Mouse (Mus musculus): ENCODE measurements around the gene Ifi27l2a.
"Not testable (repeated sequence)": the region's sequence is repeated elsewhere in the genome, so short reads cannot be mapped to it uniquely, and the experiment has no call there.

Gene Ifi27l2a

DNA sequence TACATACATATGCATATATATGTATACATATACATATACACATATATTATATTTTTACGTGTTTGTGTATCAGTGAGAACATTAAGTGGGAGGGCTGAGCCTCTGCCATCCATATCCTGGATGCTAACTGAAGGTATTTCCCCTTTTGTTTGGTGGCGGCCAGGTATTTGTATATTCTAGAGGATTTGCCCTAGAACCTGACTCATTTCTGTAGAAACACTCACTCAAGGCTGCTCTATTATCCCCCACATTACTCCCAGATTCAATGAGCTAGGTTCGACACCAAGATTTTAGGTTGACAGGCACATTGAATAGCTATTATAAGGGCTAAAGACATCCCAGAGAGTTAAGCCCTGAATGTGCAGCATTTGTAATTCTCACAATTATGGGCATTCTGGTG, 1.6 kb upstream of the Ifi27l2a start:
- no peak for DNase-seq (ENCODE audit: low read depth, low spot score)

DNA sequence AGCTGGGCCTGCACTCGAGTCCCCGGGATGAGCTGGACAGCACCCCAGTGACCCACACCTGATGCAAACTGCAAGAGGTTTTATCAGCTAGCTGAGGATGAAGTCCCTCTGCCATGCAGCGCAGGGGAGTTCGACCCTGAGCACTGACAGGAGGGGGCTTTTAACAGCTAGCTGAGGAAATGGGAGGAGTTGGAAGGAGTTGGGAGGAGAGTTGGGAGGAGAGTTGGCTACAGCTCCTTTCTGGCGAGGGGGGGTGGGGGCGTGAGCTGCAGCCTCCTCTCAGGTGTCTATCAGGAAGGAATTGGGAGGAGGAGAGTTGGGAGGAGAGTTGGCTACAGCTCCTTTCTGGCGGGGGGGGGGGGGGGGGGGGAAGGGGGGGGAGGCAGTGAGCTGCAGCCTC, 781 bp upstream of the Ifi27l2a start:
- not testable (repeated sequence) for H3K36me3 ChIP-seq (ENCODE audit: control insufficient read depth, insufficient read depth, low read length, poor library complexity, severe bottlenecking); DNase-seq (ENCODE audit: low read depth, low spot score); H3K27me3 ChIP-seq (ENCODE audit: control insufficient read depth, insufficient read depth, low read length, poor library complexity, severe bottlenecking)

More for the DNA sequence above, 1.6 kb upstream of the Ifi27l2a start:
- Histone ChIP-seq H3K27me3 (ENCODE audit: control insufficient read depth, insufficient read depth, low read length, poor library complexity, severe bottlenecking) (no peaks in the 10 kb centered on the region), H3K36me3 (ENCODE audit: control insufficient read depth, insufficient read depth, low read length, poor library complexity, severe bottlenecking) (peaks cover 2% of the 10 kb centered on the region; the same call in 1 of the 2 replicates)

DNA sequence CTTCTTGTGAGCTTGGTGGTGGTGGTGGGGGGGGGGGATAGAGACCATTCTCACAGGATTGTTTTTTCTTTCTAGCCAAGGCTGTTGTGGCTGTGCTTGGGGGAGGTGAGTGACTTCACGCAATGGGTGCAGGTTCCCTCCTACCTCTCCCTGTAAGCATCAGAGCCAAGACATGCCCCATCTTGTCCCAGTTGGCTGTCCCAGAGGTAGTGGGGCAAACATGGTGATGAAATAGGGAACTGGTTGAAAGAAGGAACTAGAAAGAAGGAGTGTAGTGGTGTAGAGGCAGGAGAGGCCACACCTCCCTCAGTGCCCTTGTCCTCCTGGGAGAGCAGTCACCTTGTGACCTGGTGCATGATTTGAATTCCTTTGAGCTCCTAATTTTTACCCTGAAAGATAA, 5.9 kb downstream of the Ifi27l2a start:
- Histone ChIP-seq H3K36me3 (ENCODE audit: control insufficient read depth, insufficient read depth, low read length, poor library complexity, severe bottlenecking) (peaks cover 3% of the 10 kb centered on the region; the same call in 1 of the 2 replicates), H3K27me3 (ENCODE audit: control insufficient read depth, insufficient read depth, low read length, poor library complexity, severe bottlenecking) (no peaks in the 10 kb centered on the region)
- no peak for DNase-seq (ENCODE audit: low read depth, low spot score)

GRCm38 (mm10) chr12:103434861-103435260, 8.6 kb downstream of the Ifi27l2a start:
- H3K36me3 ChIP-seq (ENCODE audit: control insufficient read depth, insufficient read depth, low read length, poor library complexity, severe bottlenecking): no peaks in the 10 kb centered on the region
- no peak for DNase-seq (ENCODE audit: low read depth, low spot score)

DNA sequence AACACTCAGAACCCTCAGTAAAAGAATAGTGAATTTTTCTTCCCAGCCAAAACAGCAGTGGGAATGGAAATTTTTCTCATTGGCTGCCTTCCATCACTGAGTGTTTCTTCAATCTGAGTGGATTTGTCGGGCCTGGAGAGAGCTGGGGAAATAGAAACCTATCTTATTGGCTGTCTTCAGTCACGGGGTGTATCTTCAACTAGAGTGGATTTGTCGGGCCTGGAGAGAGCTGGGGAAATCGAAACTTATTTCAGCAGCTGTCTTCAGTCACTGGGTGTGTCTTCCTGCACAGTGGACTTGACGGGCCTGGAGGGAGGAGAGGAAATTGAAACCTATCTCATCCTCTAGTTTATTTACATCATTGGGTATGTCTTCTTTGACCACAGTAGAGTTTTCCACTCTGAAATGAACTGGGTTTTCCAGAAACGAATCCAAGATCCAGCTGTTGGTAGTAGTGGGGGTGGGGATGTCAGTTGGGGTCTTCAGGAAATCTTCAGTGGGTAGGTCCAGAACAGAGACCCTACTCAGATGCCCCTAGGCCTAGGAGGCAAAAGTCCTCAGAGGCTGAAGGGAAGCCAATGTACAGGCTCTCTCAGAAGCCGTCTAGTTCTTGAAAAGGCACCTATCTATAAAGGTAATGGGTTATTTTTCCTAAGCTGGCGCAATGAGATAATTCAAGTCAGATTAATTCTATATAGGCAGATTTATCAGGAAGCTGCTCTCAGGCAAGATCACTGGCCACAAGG, 9.3 kb downstream of the Ifi27l2a start, which contains the start of gene Ifi27:
TSS of gene Ifi27 (plus strand) at position 226 of the 746 bp plus-strand sequence.
- Histone ChIP-seq H3K36me3 (ENCODE audit: control insufficient read depth, insufficient read depth, low read length, poor library complexity, severe bottlenecking) (no peaks in the 10 kb centered on the region), H3K27me3 (ENCODE audit: control insufficient read depth, insufficient read depth, low read length, poor library complexity, severe bottlenecking) (no peaks in the 10 kb centered on the region)
- DNase-seq (ENCODE audit: low read depth, low spot score): peak; percentile 82

More at GRCm38 (mm10) chr12:103434861-103435260, 8.6 kb downstream of the Ifi27l2a start:
- no peaks in the 10 kb centered on the region for H3K27me3 ChIP-seq (ENCODE audit: control insufficient read depth, insufficient read depth, low read length, poor library complexity, severe bottlenecking)

DNA sequence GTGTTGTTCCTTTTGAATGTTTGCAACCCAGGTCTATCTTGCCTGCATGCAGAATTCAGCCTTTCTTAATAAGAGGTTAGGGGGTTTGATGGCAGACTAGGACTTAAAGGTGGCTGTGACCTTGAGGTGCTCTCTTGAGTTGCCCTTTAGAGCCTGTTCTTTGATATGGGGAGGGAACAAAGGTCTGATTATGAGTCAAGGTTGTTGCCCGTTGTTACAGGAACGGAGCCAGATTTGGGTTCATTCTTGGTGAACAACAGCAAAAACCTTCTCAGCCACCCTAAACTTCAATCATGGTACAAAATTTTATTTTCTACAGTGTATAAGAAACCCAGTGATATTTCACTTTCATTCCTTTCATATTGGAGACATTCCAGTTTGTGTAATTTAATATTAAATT, 10.1 kb downstream of the Ifi27l2a start:
- Histone ChIP-seq H3K36me3 (ENCODE audit: control insufficient read depth, insufficient read depth, low read length, poor library complexity, severe bottlenecking) (no peaks in the 10 kb centered on the region), H3K27me3 (ENCODE audit: control insufficient read depth, insufficient read depth, low read length, poor library complexity, severe bottlenecking) (no peaks in the 10 kb centered on the region)
- no peak for DNase-seq (ENCODE audit: low read depth, low spot score)

- no peaks in the 10 kb centered on the region for H3K27me3 ChIP-seq (ENCODE audit: control insufficient read depth, insufficient read depth, low read length, poor library complexity, severe bottlenecking)
- H3K36me3 ChIP-seq (ENCODE audit: control insufficient read depth, insufficient read depth, low read length, poor library complexity, severe bottlenecking): peaks cover 8% of the 10 kb centered on the region
- DNase-seq (ENCODE audit: low read depth, low spot score): peak; percentile 18
Observed at GRCm38 (mm10) chr12:103426710-103427109, 16.8 kb downstream of the Ifi27l2a start.

GRCm38 (mm10) chr12:103425729-103426470, 17.6 kb downstream of the Ifi27l2a start, which contains the start of gene Ddx24:
TSS of gene Ddx24 (minus strand) at chr12:103425830.
- peak; percentile 99 for DNase-seq (ENCODE audit: low read depth, low spot score)
- Histone ChIP-seq H3K27me3 (ENCODE audit: control insufficient read depth, insufficient read depth, low read length, poor library complexity, severe bottlenecking) (no peaks in the 10 kb centered on the region), H3K36me3 (ENCODE audit: control insufficient read depth, insufficient read depth, low read length, poor library complexity, severe bottlenecking) (peaks cover 8% of the 10 kb centered on the region)

DNA sequence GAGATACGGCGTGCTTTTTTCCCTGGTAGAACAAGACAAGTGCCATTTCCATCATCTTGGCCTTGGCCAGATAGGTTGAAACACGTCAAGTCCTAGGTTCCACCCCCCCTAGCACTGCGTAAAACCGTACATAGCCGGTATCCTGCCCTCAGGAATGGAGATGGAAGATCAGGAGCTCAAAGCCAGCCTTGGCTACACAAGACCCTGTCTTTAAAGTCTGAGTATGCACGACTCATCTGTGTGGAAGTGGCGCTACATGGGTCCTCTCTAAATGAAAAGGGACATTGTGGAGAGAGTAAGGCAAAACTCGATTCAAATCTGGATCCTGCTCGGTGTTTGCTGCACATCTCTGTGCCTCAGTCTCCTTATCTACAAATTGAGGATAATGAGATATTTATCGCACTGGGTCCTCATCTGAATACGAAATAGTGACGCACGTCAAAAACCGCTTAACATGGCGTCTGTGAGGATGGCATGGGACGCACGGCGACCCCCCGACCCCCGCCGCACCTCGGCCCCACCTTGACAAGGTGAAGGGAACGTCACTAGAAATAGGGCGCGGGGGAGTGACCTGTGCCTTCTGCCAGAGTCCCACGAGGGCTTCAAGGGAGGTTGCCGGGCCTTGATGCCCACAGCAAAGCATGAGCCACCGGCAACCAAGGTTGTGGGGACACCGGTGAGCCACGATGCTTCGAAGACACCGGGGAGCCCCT, 18.3 kb downstream of the Ifi27l2a start:
- no peak for DNase-seq (ENCODE audit: low read depth, low spot score)

DNA sequence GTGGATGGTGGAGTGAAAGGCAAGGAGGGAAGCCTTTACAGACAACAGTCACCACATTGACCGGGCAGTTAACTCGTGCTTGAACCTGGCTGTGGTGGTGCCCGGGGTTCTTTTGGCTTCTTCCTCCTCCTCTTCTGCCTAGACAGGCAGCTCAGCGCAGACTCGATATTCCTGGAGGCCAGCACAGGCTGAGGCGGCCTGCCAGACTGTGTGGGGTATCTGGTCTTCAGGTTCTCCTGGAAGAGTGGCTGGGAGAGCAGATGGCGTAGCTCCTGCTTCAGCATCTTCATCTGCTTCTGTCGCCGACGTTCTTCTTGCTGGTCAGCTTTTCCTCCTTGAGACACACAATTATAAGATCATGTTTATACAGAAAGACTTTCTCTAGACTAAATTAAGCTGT, 35.3 kb downstream of the Ifi27l2a start:
- no peak for DNase-seq (ENCODE audit: low read depth, low spot score)
- Histone ChIP-seq H3K27me3 (ENCODE audit: control insufficient read depth, insufficient read depth, low read length, poor library complexity, severe bottlenecking) (no peaks in the 10 kb centered on the region), H3K36me3 (ENCODE audit: control insufficient read depth, insufficient read depth, low read length, poor library complexity, severe bottlenecking) (peaks cover 17% of the 10 kb centered on the region)

More for the DNA sequence above, 18.3 kb downstream of the Ifi27l2a start:
- Histone ChIP-seq H3K36me3 (ENCODE audit: control insufficient read depth, insufficient read depth, low read length, poor library complexity, severe bottlenecking) (peaks cover 8% of the 10 kb centered on the region), H3K27me3 (ENCODE audit: control insufficient read depth, insufficient read depth, low read length, poor library complexity, severe bottlenecking) (no peaks in the 10 kb centered on the region)

DNA sequence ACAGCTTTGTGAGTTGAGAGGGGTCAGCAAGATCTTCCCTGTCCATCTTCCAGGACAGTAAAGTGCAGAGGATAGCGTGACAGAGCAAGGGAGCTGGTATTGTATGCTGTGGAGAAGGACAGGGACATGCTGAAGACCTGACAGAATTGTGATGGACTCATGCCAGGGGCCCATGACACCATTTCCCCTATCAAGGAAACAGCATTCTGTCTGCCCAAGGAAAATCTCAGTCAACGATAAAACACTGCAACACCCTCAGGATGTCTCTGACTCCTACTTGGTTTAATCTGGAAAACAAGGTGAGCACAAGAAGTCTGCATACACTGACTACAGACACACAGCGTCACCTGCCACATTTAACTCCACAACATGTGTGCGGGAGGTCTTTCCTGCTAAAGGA, 35.8 kb downstream of the Ifi27l2a start, which contains the start of gene 9330161L09Rik:
TSS of gene 9330161L09Rik (minus strand) at position 101 of the 400 bp plus-strand sequence.
- Histone ChIP-seq H3K36me3 (ENCODE audit: control insufficient read depth, insufficient read depth, low read length, poor library complexity, severe bottlenecking) (peaks cover 17% of the 10 kb centered on the region), H3K27me3 (ENCODE audit: control insufficient read depth, insufficient read depth, low read length, poor library complexity, severe bottlenecking) (no peaks in the 10 kb centered on the region)
- DNase-seq (ENCODE audit: low read depth, low spot score): no peak

GRCm38 (mm10) chr12:103404131-103404530, 39.3 kb downstream of the Ifi27l2a start:
- no peak for DNase-seq (ENCODE audit: low read depth, low spot score)
- H3K36me3 ChIP-seq (ENCODE audit: control insufficient read depth, insufficient read depth, low read length, poor library complexity, severe bottlenecking): peaks cover 7% of the 10 kb centered on the region; the same call in 1 of the 2 replicates
- no peaks in the 10 kb centered on the region for H3K27me3 ChIP-seq (ENCODE audit: control insufficient read depth, insufficient read depth, low read length, poor library complexity, severe bottlenecking)

GRCm38 (mm10) chr12:103396751-103397150, 46.7 kb downstream of the Ifi27l2a start:
- peak; percentile 16 for DNase-seq (ENCODE audit: low read depth, low spot score)
- Histone ChIP-seq H3K27me3 (ENCODE audit: control insufficient read depth, insufficient read depth, low read length, poor library complexity, severe bottlenecking) (no peaks in the 10 kb centered on the region), H3K36me3 (ENCODE audit: control insufficient read depth, insufficient read depth, low read length, poor library complexity, severe bottlenecking) (no peaks in the 10 kb centered on the region)

- DNase-seq (ENCODE audit: low read depth, low spot score): no peak
- no peaks in the 10 kb centered on the region for H3K27me3 ChIP-seq (ENCODE audit: control insufficient read depth, insufficient read depth, low read length, poor library complexity, severe bottlenecking)
Observed at GRCm38 (mm10) chr12:103395486-103396275, 47.8 kb downstream of the Ifi27l2a start.

More at GRCm38 (mm10) chr12:103395486-103396275, 47.8 kb downstream of the Ifi27l2a start:
- no peaks in the 10 kb centered on the region for H3K36me3 ChIP-seq (ENCODE audit: control insufficient read depth, insufficient read depth, low read length, poor library complexity, severe bottlenecking)
